Mouse (Mus musculus) cerebellum, postnatal 36 days (tissue): ENCODE results near the gene Cops4.

Source experiments
- DNase-seq, 2 experiments: peaks; one replicate each; pipeline ENCODE4 v3.0.0; 2021 to 2022; ENCODE audit warnings: mixed read lengths in 2 of 2

Gene Cops4

GRCm38 (mm10) chr5:100546294-100547080 is 28.4 kb downstream of the Cops4 start:
- no peak for DNase-seq

GRCm38 (mm10) chr5:100548236-100548635 is 30.1 kb downstream of the Cops4 start:
- no peak for DNase-seq

- DNase-seq, result no peak
These were observed 31.2 kb downstream of the Cops4 start for GRCm38 (mm10) chr5:100549311-100549710.

- no peak for DNase-seq
These were observed 32.0 kb downstream of the Cops4 start for GRCm38 (mm10) chr5:100550151-100550550.

GRCm38 (mm10) chr5:100551952-100552351 is 33.8 kb downstream of the Cops4 start:
- no peak for DNase-seq

GRCm38 (mm10) chr5:100553426-100553825 is 35.3 kb downstream of the Cops4 start:
- DNase-seq, result no peak

- DNase-seq, result no peak
These were observed 38.9 kb downstream of the Cops4 start for GRCm38 (mm10) chr5:100557019-100557418.

- DNase-seq, result no peak
These were observed 39.4 kb downstream of the Cops4 start for GRCm38 (mm10) chr5:100557537-100557936.

GRCm38 (mm10) chr5:100558783-100559182 is 40.7 kb downstream of the Cops4 start:
- DNase-seq, result no peak

GRCm38 (mm10) chr5:100559357-100559756 is 41.2 kb downstream of the Cops4 start:
- DNase-seq, result no peak

- no peak for DNase-seq
These were observed 44.6 kb downstream of the Cops4 start for GRCm38 (mm10) chr5:100562702-100563101.

- DNase-seq, result no peak
These were observed 48.7 kb downstream of the Cops4 start for GRCm38 (mm10) chr5:100566798-100567197.

- DNase-seq, result no peak
These were observed 49.3 kb downstream of the Cops4 start for GRCm38 (mm10) chr5:100567258-100568032.

GRCm38 (mm10) chr5:100568177-100568576 is 50.1 kb downstream of the Cops4 start:
- no peak for DNase-seq

- DNase-seq, result no peak
These were observed 50.7 kb downstream of the Cops4 start for GRCm38 (mm10) chr5:100568802-100569201.

GRCm38 (mm10) chr5:100569250-100569934 is 51.3 kb downstream of the Cops4 start:
- DNase-seq, result no peak

GRCm38 (mm10) chr5:100569997-100570595 is 52.0 kb downstream of the Cops4 start:
- DNase-seq, result no peak

- DNase-seq, result no peak
These were observed 52.6 kb downstream of the Cops4 start for GRCm38 (mm10) chr5:100570716-100571115.

GRCm38 (mm10) chr5:100572069-100572468 is 54.0 kb downstream of the Cops4 start, which contains the start of gene Plac8:
Gene Plac8, minus strand, starts transcription at chr5:100572245.
- DNase-seq, result no peak

- DNase-seq, result no peak
These were observed 55.1 kb downstream of the Cops4 start for GRCm38 (mm10) chr5:100573256-100573655.

- DNase-seq, result no peak
These were observed 56.7 kb downstream of the Cops4 start for GRCm38 (mm10) chr5:100574771-100575170.

GRCm38 (mm10) chr5:100578863-100579411 is 60.8 kb downstream of the Cops4 start:
- DNase-seq, result no peak
